Mouse (Mus musculus) layer of hippocampus, adult 2 months (tissue): ENCODE measurements at regions not wholly inside any gene's neighbourhood (a gene's known extent, or its start where the extent isn't known, plus 50 kb on each side); places are given as distances from the start of the nearest gene placed in this dataset.

Experiments
- DNase-seq, 2 experiments: peaks; one replicate each; pipeline ENCODE4 v3.0.0; 2022; ENCODE audit warnings: low spot score in 2 of 2
- H3K27ac ChIP-seq: fragments of 200-600 bp; 2 replicates; pipeline ENCODE4 v1.8.1; 2022
- H3K4me3 ChIP-seq: fragments of 200-600 bp; 2 replicates; pipeline ENCODE4 v1.8.1; 2022; ENCODE audit warnings: mild to moderate bottlenecking
- CTCF ChIP-seq: fragments of 200-600 bp; conservative IDR thresholded peaks from 2 replicates; pipeline ENCODE4 v1.8.1; 2022; ENCODE audit warnings: antibody characterized with exemption, mild to moderate bottlenecking, moderate library complexity

GRCm38 (mm10) chr1:181287166-181287565, 65.3 kb upstream of the Cnih3 start:
- Histone ChIP-seq H3K27ac (no peak overlapping the region), H3K4me3 (no peak overlapping the region)
- no peak for TF ChIP-seq CTCF
- DNase-seq: no peak

- H3K4me3 ChIP-seq: no peak overlapping the region
- no peak overlapping the region for H3K27ac ChIP-seq
- no peak for DNase-seq
- no peak for TF ChIP-seq CTCF
These were observed 62.9 kb upstream of the Cnih3 start for GRCm38 (mm10) chr1:181289385-181290035.

GRCm38 (mm10) chr1:181291202-181291601, 61.2 kb upstream of the Cnih3 start:
- Histone ChIP-seq H3K4me3 (no peak overlapping the region), H3K27ac (peak overlapping the region; percentile 52; the same call in 1 of the 2 replicates)
- no peak for TF ChIP-seq CTCF
- DNase-seq: peak; percentile 22 to 31

GRCm38 (mm10) chr1:181291966-181292365, 60.5 kb upstream of the Cnih3 start:
- peak overlapping the region; percentile 12; the same call in 1 of the 2 replicates for H3K27ac ChIP-seq
- TF ChIP-seq CTCF: no peak
- H3K4me3 ChIP-seq: no peak overlapping the region
- no peak for DNase-seq

GRCm38 (mm10) chr1:181293079-181293865, 59.2 kb upstream of the Cnih3 start:
- no peak for TF ChIP-seq CTCF
- no peak overlapping the region for H3K27ac ChIP-seq
- H3K4me3 ChIP-seq: no peak overlapping the region
- DNase-seq: no peak

- Histone ChIP-seq H3K27ac (no peak overlapping the region), H3K4me3 (no peak overlapping the region)
- no peak for TF ChIP-seq CTCF
- no peak for DNase-seq
These were observed 56.8 kb upstream of the Cnih3 start for GRCm38 (mm10) chr1:181295651-181296050.

- no peak overlapping the region for H3K4me3 ChIP-seq
- TF ChIP-seq CTCF: no peak
These were observed 54.4 kb upstream of the Cnih3 start for GRCm38 (mm10) chr1:181298063-181298462.

GRCm38 (mm10) chr1:181299075-181299665, 53.3 kb upstream of the Cnih3 start:
- DNase-seq: no peak
- Histone ChIP-seq H3K4me3 (no peak overlapping the region), H3K27ac (no peak overlapping the region)
- no peak for TF ChIP-seq CTCF

More at GRCm38 (mm10) chr1:181298063-181298462, 54.4 kb upstream of the Cnih3 start:
- no peak overlapping the region for H3K27ac ChIP-seq
- no peak for DNase-seq

- DNase-seq: no peak
- H3K27ac ChIP-seq: no peak overlapping the region
- no peak overlapping the region for H3K4me3 ChIP-seq
- no peak for TF ChIP-seq CTCF
These were observed 52.6 kb upstream of the Cnih3 start for GRCm38 (mm10) chr1:181299826-181300225.

GRCm38 (mm10) chr1:181302151-181302550, 50.3 kb upstream of the Cnih3 start:
- no peak for DNase-seq
- Histone ChIP-seq H3K27ac (no peak overlapping the region), H3K4me3 (no peak overlapping the region)
- TF ChIP-seq CTCF: no peak
